Mouse (Mus musculus): ENCODE measurements around the gene Slc39a8. TPM values are rescaled to one million over a fixed set of nuclear protein-coding genes. Genes with fewer than 3 reads are reported as not detected.

Gene Slc39a8
- polyA plus RNA-seq, 1 experiment from 2014 or later, result 7.2 TPM

DNA sequence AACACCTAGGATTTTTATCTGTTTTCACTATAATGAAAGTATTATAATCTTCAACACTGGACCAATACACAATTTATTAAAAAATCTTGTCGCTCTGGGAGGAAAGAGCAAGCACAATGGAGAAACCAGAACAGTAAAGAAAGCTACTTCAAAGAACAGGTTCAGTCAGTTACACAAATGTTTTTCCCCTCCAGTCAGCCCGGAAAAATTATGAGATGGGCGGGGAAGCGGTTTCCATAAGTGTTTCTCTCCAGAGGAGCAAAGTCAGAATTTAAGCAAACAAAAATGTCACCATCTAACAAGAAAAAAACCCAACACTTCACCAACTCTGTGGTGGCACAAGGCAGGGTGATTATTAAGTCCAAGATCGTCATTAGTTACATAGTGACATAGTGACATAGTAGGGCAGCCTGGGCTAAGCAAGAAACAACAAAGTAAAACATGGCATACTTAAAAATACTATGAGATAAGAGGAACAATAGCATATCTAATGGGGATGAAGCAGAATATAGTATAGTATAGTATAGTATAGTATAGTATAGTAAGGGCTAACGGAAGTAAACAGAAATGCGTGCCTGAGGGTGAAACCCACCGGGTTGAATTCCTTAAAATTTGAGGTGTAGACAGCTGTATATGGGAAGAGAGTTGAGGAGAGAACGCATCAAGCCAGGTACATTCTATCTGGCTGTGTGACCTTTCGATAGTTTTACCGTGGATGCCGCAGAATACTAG, 61.0 kb downstream of the Slc39a8 start:
- Histone ChIP-seq H3K27me3 (replicated peaks; ENCODE audit: control insufficient read depth, insufficient read depth, low read length) (no peaks in the 10 kb centered on the region), H3K4me3 (ENCODE audit: low read depth, low read length) (no peak overlapping the region), H3K36me3 (ENCODE audit: control insufficient read depth, insufficient read depth, low read length) (no peaks in the 10 kb centered on the region), H3K9ac (ENCODE audit: low read length) (no peak overlapping the region), H3K9me3 (replicated peaks; ENCODE audit: control insufficient read depth, low read length) (no peaks in the 10 kb centered on the region), H3K4me2 (ENCODE audit: low read length) (no peak overlapping the region), H3K27ac (ENCODE audit: low read depth, low read length) (no peak overlapping the region), H3K4me1 (ENCODE audit: control insufficient read depth, insufficient read depth, low read length) (peaks cover 7% of the 10 kb centered on the region)
- WGBS, result 68% methylated on average over 12 of the region's 12 CpGs
- peak; percentile 23 for ATAC-seq
- no peak for DNase-seq (ENCODE audit: low spot score)

DNA sequence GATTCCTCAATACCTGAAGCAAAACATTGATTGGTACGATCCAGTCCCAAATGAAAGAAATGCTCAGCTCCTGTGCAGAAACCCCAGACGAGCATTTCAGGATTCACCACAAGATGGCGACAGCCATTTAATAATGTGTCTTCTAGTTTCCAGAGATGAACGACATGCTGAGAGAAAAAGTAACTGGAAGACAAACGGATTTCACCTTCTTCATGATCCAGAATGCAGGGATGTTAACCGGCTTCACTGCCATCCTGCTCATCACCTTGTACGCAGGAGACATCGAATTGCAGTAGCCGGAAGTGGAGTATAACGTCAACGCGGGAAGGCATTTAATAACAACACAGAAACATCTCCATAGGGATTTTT, 61.6 kb downstream of the Slc39a8 start:
- WGBS, result 32% methylated on average over 12 of the region's 12 CpGs
- ATAC-seq (peak; percentile 47), DNase-seq (ENCODE audit: low spot score) (peak; percentile 94)

DNA sequence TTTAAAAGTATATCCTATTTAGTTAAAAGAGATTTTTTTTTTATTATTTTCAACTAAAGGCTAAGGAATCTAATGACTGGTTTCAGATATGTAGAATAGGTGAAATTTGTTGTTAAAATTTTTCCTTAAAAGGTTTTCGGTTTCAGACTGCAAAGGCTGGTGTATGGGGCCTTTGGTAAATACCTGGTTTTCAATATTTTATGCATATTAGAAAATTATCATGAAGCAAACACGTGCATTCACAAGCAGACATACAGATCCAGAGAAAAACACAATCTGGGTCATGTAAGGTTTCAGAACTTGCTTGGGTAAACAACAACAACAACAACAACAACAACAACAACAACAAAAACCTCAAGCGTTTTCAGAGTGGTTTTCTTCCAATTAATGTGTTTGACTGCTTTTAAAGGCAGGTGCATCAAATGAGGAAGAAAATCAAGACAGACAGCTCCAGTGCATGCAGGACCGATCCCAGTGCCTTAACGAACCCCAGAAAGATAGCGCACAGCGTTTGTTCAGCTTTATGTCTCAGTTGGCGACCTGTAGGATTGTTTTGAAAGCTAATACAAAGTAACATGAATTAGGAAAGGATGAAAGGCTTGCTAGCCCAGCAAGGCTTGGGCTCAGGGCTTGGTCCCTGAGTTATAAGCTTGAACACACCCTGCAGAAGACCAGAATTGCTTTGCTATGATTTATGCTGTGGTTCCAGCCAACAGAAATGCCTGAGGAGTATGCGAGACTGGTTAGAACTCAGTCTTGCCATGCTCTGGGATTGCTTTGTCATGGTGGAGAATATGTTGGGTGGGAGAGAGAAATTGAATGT, 62.2 kb downstream of the Slc39a8 start:
- Histone ChIP-seq H3K36me3 (ENCODE audit: control insufficient read depth, insufficient read depth, low read length) (no peaks in the 10 kb centered on the region), H3K27me3 (replicated peaks; ENCODE audit: control insufficient read depth, insufficient read depth, low read length) (no peaks in the 10 kb centered on the region), H3K27ac (ENCODE audit: low read depth, low read length) (peak overlapping the region; percentile 70), H3K9me3 (replicated peaks; ENCODE audit: control insufficient read depth, low read length) (no peaks in the 10 kb centered on the region), H3K4me2 (ENCODE audit: low read length) (peak overlapping the region; percentile 26), H3K9ac (ENCODE audit: low read length) (no peak overlapping the region), H3K4me3 (ENCODE audit: low read depth, low read length) (no peak overlapping the region), H3K4me1 (ENCODE audit: control insufficient read depth, insufficient read depth, low read length) (peaks cover 7% of the 10 kb centered on the region)
- ATAC-seq (peak; percentile 84), DNase-seq (ENCODE audit: low spot score) (no peak)
- 24% methylated on average over 9 of the region's 9 CpGs for WGBS

More for the DNA sequence above, 61.6 kb downstream of the Slc39a8 start:
- Histone ChIP-seq H3K9me3 (replicated peaks; ENCODE audit: control insufficient read depth, low read length) (no peaks in the 10 kb centered on the region), H3K4me2 (ENCODE audit: low read length) (no peak overlapping the region), H3K27ac (ENCODE audit: low read depth, low read length) (no peak overlapping the region), H3K4me1 (ENCODE audit: control insufficient read depth, insufficient read depth, low read length) (peaks cover 7% of the 10 kb centered on the region), H3K9ac (ENCODE audit: low read length) (no peak overlapping the region), H3K4me3 (ENCODE audit: low read depth, low read length) (no peak overlapping the region), H3K27me3 (replicated peaks; ENCODE audit: control insufficient read depth, insufficient read depth, low read length) (no peaks in the 10 kb centered on the region), H3K36me3 (ENCODE audit: control insufficient read depth, insufficient read depth, low read length) (no peaks in the 10 kb centered on the region)

DNA sequence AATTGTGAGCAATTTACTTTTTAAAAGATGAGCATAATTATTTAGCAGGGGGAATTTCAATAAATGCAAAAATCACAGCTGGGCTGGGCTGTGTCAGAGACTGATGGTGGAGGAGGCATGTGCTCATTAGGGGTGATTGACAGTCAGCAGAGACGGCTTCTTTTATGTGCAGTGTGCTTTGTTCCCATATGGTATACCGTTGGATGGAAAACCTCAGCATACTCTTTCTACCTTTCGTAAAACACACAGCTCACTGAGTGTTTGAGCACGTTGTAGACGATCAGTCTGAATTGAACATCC, 62.7 kb downstream of the Slc39a8 start:
- Histone ChIP-seq H3K4me3 (ENCODE audit: low read depth, low read length) (no peak overlapping the region), H3K4me1 (ENCODE audit: control insufficient read depth, insufficient read depth, low read length) (peaks cover 7% of the 10 kb centered on the region), H3K4me2 (ENCODE audit: low read length) (peak overlapping the region; percentile 26), H3K27ac (ENCODE audit: low read depth, low read length) (peak overlapping the region; percentile 70; the same call in 1 of the 2 replicates), H3K9me3 (replicated peaks; ENCODE audit: control insufficient read depth, low read length) (no peaks in the 10 kb centered on the region), H3K9ac (ENCODE audit: low read length) (no peak overlapping the region), H3K36me3 (ENCODE audit: control insufficient read depth, insufficient read depth, low read length) (no peaks in the 10 kb centered on the region), H3K27me3 (replicated peaks; ENCODE audit: control insufficient read depth, insufficient read depth, low read length) (no peaks in the 10 kb centered on the region)
- DNase-seq (ENCODE audit: low spot score), result peak; percentile 88
- WGBS, result 6% methylated on average over 5 of the region's 5 CpGs
- peak; percentile 97 for ATAC-seq

DNA sequence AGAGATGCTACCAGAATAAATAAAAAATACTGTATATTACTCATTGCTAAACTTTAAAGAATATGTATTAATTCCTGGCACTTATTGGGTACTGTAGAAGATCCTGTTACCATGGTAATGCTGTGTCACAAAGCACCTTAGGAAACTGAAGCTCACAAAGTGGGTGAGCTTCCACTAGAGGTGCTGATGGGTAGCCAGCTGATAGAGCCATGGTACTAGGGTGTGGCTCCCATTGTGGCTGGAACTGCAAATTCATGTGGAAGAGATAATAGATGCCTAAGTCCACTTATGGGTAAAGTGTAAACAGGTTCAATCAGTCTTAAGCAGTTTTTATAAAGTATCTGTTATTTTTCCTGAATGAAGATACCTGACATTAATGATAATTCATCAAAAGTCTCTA, 64.3 kb downstream of the Slc39a8 start:
- Histone ChIP-seq H3K4me2 (ENCODE audit: low read length) (no peak overlapping the region), H3K4me1 (ENCODE audit: control insufficient read depth, insufficient read depth, low read length) (peaks cover 7% of the 10 kb centered on the region), H3K27me3 (replicated peaks; ENCODE audit: control insufficient read depth, insufficient read depth, low read length) (no peaks in the 10 kb centered on the region), H3K4me3 (ENCODE audit: low read depth, low read length) (no peak overlapping the region), H3K36me3 (ENCODE audit: control insufficient read depth, insufficient read depth, low read length) (no peaks in the 10 kb centered on the region), H3K9ac (ENCODE audit: low read length) (no peak overlapping the region), H3K9me3 (replicated peaks; ENCODE audit: control insufficient read depth, low read length) (no peaks in the 10 kb centered on the region), H3K27ac (ENCODE audit: low read depth, low read length) (no peak overlapping the region)
- no peak for DNase-seq (ENCODE audit: low spot score)
- ATAC-seq, result no peak

DNA sequence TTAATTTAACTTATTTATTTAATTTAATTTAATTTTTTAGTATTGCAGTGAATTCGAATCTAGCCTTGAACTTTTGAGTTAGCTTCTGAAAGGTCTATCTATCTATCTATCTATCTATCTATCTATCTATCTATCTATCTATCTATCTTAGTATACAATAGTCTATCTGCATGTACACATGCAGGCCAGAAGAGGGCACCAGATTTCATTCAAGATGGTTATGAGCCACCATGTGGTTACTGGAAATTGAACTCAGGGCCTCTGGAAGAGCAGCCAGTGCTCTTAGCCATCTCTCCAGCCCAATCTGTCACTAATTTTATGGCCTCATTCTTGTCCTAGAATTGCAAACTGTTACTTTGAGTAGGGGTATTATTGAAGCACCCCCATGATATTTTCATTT, 78.3 kb downstream of the Slc39a8 start:
- Histone ChIP-seq H3K4me1 (ENCODE audit: control insufficient read depth, insufficient read depth, low read length) (no peaks in the 10 kb centered on the region), H3K27ac (ENCODE audit: low read depth, low read length) (no peak overlapping the region), H3K4me3 (ENCODE audit: low read depth, low read length) (no peak overlapping the region), H3K4me2 (ENCODE audit: low read length) (no peak overlapping the region), H3K27me3 (replicated peaks; ENCODE audit: control insufficient read depth, insufficient read depth, low read length) (no peaks in the 10 kb centered on the region), H3K9ac (ENCODE audit: low read length) (no peak overlapping the region), H3K36me3 (ENCODE audit: control insufficient read depth, insufficient read depth, low read length) (no peaks in the 10 kb centered on the region), H3K9me3 (replicated peaks; ENCODE audit: control insufficient read depth, low read length) (no peaks in the 10 kb centered on the region)
- DNase-seq (ENCODE audit: low spot score) (no peak), ATAC-seq (no peak)
- 72% methylated on average over 1 of the region's 1 CpGs for WGBS

DNA sequence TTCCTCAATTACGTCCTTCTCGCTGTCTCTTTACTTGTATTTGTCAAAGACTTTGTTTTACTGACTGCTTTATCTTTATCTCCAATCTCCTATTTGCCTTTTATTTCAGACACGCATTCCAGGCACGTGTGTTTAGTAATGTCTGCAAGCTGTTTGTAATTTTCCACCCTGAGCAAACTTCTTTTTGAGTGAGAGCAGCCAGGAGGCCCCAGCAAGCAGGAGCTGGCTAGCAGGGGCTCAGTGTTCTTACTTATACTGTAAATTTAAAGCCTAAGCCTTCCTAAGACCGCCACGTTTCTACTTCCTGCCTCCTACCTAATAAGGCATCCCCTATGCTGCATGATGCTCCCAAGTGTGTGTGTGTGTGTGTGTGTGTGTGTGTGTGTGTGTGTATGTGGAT, 79.8 kb downstream of the Slc39a8 start:
- no peaks in the 10 kb centered on the region for H3K4me1 ChIP-seq (ENCODE audit: control insufficient read depth, insufficient read depth, low read length)
- no peaks in the 10 kb centered on the region for H3K9me3 ChIP-seq (replicated peaks; ENCODE audit: control insufficient read depth, low read length)
- H3K27me3 ChIP-seq (replicated peaks; ENCODE audit: control insufficient read depth, insufficient read depth, low read length), result no peaks in the 10 kb centered on the region
- no peak overlapping the region for H3K9ac ChIP-seq (ENCODE audit: low read length)
- 80% methylated on average over 6 of the region's 6 CpGs for WGBS
- H3K36me3 ChIP-seq (ENCODE audit: control insufficient read depth, insufficient read depth, low read length), result no peaks in the 10 kb centered on the region
- ATAC-seq, result no peak
- DNase-seq (ENCODE audit: low spot score), result no peak
- no peak overlapping the region for H3K4me3 ChIP-seq (ENCODE audit: low read depth, low read length)
- no peak overlapping the region for H3K27ac ChIP-seq (ENCODE audit: low read depth, low read length)
- H3K4me2 ChIP-seq (ENCODE audit: low read length), result no peak overlapping the region

DNA sequence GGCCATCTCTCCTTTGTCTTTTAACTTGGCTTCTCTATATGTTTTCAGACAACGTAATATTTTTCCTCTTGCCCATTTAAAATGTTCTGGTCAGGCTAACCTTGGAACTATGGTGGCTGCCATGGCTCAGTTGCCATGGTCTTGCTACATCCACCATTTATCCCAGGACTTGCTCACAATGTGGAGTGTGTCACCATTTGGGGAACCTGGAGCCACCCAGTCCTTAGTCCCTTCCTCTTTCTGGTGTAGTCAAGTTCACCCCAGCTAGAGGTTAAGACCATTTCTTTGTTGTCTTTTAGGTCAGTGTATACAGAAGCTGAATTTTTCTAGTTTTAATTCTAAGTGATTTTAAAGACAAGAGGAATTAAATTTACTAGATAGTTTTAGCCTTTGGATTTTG, 80.7 kb downstream of the Slc39a8 start:
- no peaks in the 10 kb centered on the region for H3K36me3 ChIP-seq (ENCODE audit: control insufficient read depth, insufficient read depth, low read length)
- no peaks in the 10 kb centered on the region for H3K4me1 ChIP-seq (ENCODE audit: control insufficient read depth, insufficient read depth, low read length)
- H3K9me3 ChIP-seq (replicated peaks; ENCODE audit: control insufficient read depth, low read length), result no peaks in the 10 kb centered on the region
- H3K9ac ChIP-seq (ENCODE audit: low read length), result no peak overlapping the region
- DNase-seq (ENCODE audit: low spot score), result no peak
- ATAC-seq, result no peak
- no peak overlapping the region for H3K4me3 ChIP-seq (ENCODE audit: low read depth, low read length)
- H3K27ac ChIP-seq (ENCODE audit: low read depth, low read length), result no peak overlapping the region
- no peak overlapping the region for H3K4me2 ChIP-seq (ENCODE audit: low read length)
- 95% methylated on average over 1 of the region's 1 CpGs for WGBS
- H3K27me3 ChIP-seq (replicated peaks; ENCODE audit: control insufficient read depth, insufficient read depth, low read length), result no peaks in the 10 kb centered on the region

DNA sequence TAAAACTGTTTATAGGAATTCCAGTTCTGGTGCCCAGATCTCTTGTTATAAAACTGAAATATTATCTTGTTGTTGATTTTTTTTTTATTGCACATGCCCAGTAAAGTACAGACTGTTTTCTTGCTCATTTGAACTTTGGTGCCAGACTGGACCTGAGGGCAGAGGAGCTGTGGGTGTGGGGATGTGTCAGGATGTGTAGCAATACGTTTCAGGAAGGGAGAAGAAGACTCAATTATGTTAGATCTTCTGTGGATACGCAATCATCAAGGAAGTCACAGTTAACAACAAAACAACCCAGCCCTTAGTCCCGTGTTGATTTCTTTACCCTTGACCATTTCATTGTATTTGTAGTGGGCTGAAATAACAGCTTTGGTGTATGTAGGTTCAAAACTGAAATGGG, 81.9 kb downstream of the Slc39a8 start:
- WGBS, result 83% methylated on average over 3 of the region's 3 CpGs

More for the DNA sequence above, 81.9 kb downstream of the Slc39a8 start:
- Histone ChIP-seq H3K27ac (ENCODE audit: low read depth, low read length) (no peak overlapping the region), H3K9ac (ENCODE audit: low read length) (no peak overlapping the region), H3K4me2 (ENCODE audit: low read length) (no peak overlapping the region), H3K9me3 (replicated peaks; ENCODE audit: control insufficient read depth, low read length) (no peaks in the 10 kb centered on the region), H3K4me3 (ENCODE audit: low read depth, low read length) (no peak overlapping the region), H3K27me3 (replicated peaks; ENCODE audit: control insufficient read depth, insufficient read depth, low read length) (no peaks in the 10 kb centered on the region), H3K4me1 (ENCODE audit: control insufficient read depth, insufficient read depth, low read length) (no peaks in the 10 kb centered on the region), H3K36me3 (ENCODE audit: control insufficient read depth, insufficient read depth, low read length) (no peaks in the 10 kb centered on the region)
- DNase-seq (ENCODE audit: low spot score), result no peak
- no peak for ATAC-seq
